Mouse (Mus musculus) heart, embryonic 16.5 days (tissue): ENCODE data around the gene Adk. TPM values are rescaled to one million over a fixed set of nuclear protein-coding genes. Genes with fewer than 3 reads are reported as not detected.
A peak's percentile ranks its signal among the peaks of the same experiment; 100 is the strongest.

Source experiments
- ATAC-seq: fragments of 200-750 bp; cut with Nextera tagmentation; replicated peaks from 2 replicates; pipeline ENCODE4 v1.8.0; 2017; ENCODE audit warnings: moderate number of reproducible peaks; ENCODE audit not compliant: insufficient read depth, low FRiP score; ENCODE audit errors: extremely low read depth
- H3K27ac ChIP-seq: fragments of 300-500 bp; sonication (generic); 2 replicates; pipeline ENCODE4 v1.5.1; 2014; ENCODE audit warnings: mild to moderate bottlenecking, low read length, control low read depth, moderate library complexity
- H3K27me3 ChIP-seq: fragments of 300-500 bp; sonication (generic); 2 replicates; pipeline ENCODE4 v1.6.1; 2014; ENCODE audit warnings: low read length, mixed read lengths; ENCODE audit not compliant: control insufficient read depth, insufficient read depth
- H3K36me3 ChIP-seq: fragments of 300-500 bp; sonication (generic); 2 replicates; pipeline ENCODE4 v1.6.1; 2014; ENCODE audit not compliant: control insufficient read depth, insufficient read depth
- H3K4me1 ChIP-seq: fragments of 300-500 bp; sonication (generic); 2 replicates; pipeline ENCODE4 v1.6.1; 2014; ENCODE audit warnings: low read length, mixed read lengths; ENCODE audit not compliant: control insufficient read depth, insufficient read depth
- H3K4me2 ChIP-seq: fragments of 300-500 bp; sonication (generic); 2 replicates; pipeline ENCODE4 v1.6.1; 2014; ENCODE audit warnings: low read depth, mild to moderate bottlenecking, control low read depth, low read length
- H3K4me3 ChIP-seq: fragments of 300-500 bp; sonication (generic); 2 replicates; pipeline ENCODE4 v1.5.1; 2014; ENCODE audit warnings: mild to moderate bottlenecking, control low read depth, low read length
- H3K9ac ChIP-seq: fragments of 300-500 bp; sonication (generic); 2 replicates; pipeline ENCODE4 v1.6.1; 2014; ENCODE audit warnings: low read length, control low read depth
- H3K9me3 ChIP-seq: fragments of 300-500 bp; sonication (generic); replicated peaks from 2 replicates; pipeline ENCODE4 v1.6.1; 2016; ENCODE audit warnings: low read length; ENCODE audit not compliant: control insufficient read depth
- WGBS: fragments of 180-500 bp; shearing (Covaris S2); extraction: QIAGEN DNeasy Blood & Tissue Kit; methylation state at CpG from one replicate; pipeline ENCODE4 v1.1.7; 2014; 5-methylcytosine and 5-hydroxymethylcytosine counted together
- polyA plus RNA-seq: library from polyadenylated mRNA; unstranded; fragments of >200 nt; fragmentation: Nextera tagmentation; extraction: Ambion mirVana; gene quantifications from 2 replicates; pipeline ENCODE4 v1.2.1, GENCODE M21; 2015

Adk gene
- polyA plus RNA-seq, 1 experiment from 2014 or later: 222 TPM

GRCm38 (mm10) chr14:21286274-21286673 is 233.9 kb downstream of the Adk start:
- H3K36me3 ChIP-seq: no peaks in the 10 kb centered on the region
- no peak overlapping the region for H3K4me2 ChIP-seq
- H3K4me1 ChIP-seq: peaks cover 12% of the 10 kb centered on the region
- no peaks in the 10 kb centered on the region for H3K9me3 ChIP-seq
- no peak overlapping the region for H3K27ac ChIP-seq
- no peak overlapping the region for H3K9ac ChIP-seq
- no peak overlapping the region for H3K4me3 ChIP-seq
- ATAC-seq: no peak
- WGBS: 55% methylated on average over 7 of the region's 7 CpGs
- no peaks in the 10 kb centered on the region for H3K27me3 ChIP-seq

DNA sequence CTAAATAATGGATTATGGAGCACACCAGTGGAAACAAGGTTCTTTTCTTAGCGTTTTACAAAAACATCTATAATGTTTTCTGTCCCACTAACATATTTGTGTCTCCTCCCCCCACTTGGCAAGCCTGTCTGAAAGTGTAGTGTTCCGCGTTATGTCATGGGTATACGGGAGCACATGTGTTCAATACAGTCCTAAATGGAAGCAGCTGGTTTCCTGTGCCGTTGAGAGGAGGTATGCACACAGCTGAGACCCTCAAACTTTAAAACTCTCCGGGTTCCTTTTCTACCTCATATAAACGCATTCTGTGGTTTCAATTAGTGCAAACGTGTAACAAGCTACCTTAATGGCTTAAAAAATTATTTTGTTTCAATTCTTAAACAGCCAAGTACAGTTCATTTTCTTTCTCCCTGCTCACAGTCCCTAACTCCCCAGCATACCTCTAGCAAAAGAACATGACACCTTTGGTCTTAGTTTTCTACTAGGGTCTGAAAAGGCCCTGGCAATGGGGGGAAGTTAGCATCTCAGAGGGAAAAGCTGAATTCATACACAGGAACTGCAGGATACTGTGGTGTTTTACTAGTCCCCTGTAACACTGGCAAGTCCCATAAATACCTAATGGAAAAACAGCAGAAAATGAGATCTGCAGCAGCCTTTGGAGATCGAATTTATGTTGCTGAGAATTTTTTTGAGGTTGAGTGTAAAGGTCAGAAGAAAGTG is 235.5 kb downstream of the Adk start:
- Histone ChIP-seq H3K9ac (no peak overlapping the region), H3K4me3 (no peak overlapping the region), H3K36me3 (no peaks in the 10 kb centered on the region), H3K27me3 (no peaks in the 10 kb centered on the region), H3K4me2 (no peak overlapping the region), H3K4me1 (peaks cover 12% of the 10 kb centered on the region), H3K9me3 (no peaks in the 10 kb centered on the region), H3K27ac (no peak overlapping the region)
- 70% methylated on average over 9 of the region's 9 CpGs for WGBS
- no peak for ATAC-seq

GRCm38 (mm10) chr14:21299743-21300142 is 247.4 kb downstream of the Adk start:
- Histone ChIP-seq H3K4me1 (peaks cover under 1% of the 10 kb centered on the region; the same call in 1 of the 2 replicates), H3K36me3 (no peaks in the 10 kb centered on the region), H3K4me2 (no peak overlapping the region), H3K27me3 (no peaks in the 10 kb centered on the region), H3K4me3 (no peak overlapping the region), H3K9me3 (no peaks in the 10 kb centered on the region), H3K9ac (no peak overlapping the region), H3K27ac (no peak overlapping the region)
- no peak for ATAC-seq
- 78% methylated on average over 4 of the region's 4 CpGs for WGBS

- no peaks in the 10 kb centered on the region for H3K9me3 ChIP-seq
- H3K9ac ChIP-seq: no peak overlapping the region
- H3K36me3 ChIP-seq: no peaks in the 10 kb centered on the region
- 84% methylated on average over 1 of the region's 1 CpGs for WGBS
- ATAC-seq: peak; percentile 55; the same call in 1 of the 2 replicates
- no peak overlapping the region for H3K4me2 ChIP-seq
- peak overlapping the region; percentile 40 for H3K27ac ChIP-seq
- H3K27me3 ChIP-seq: no peaks in the 10 kb centered on the region
- no peak overlapping the region for H3K4me3 ChIP-seq
- peaks cover 8% of the 10 kb centered on the region for H3K4me1 ChIP-seq
These were observed 252.4 kb downstream of the Adk start for GRCm38 (mm10) chr14:21304815-21305214.

DNA sequence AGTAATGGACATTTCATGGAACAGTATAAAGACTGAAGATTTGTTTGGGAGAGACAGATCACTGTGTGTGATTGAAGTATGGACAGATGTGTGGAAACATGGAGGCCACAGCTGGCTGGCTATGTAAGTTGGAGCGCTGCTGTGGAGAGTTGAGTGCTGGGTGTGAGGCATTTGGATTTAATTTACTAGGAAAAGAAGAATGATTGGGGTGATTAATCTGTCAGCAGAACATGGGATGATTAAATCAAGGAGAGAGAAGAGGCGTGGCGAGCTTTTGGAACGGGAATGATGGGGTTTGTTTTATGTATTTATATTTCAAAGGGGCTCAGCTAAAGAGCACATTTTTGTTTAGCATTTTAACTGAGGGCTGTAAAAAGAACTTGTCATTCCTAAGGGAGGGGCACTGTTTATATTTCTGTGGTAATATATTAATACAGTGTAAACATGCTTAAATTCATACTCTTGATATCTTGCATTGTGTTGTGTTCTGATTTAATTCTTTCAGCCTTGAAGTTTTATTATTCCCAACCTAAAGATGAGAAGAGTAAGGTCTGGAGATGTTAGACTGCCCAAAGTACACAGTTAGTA is 256.1 kb downstream of the Adk start:
- Histone ChIP-seq H3K9me3 (no peaks in the 10 kb centered on the region), H3K9ac (no peak overlapping the region), H3K27ac (no peak overlapping the region), H3K4me3 (no peak overlapping the region), H3K27me3 (no peaks in the 10 kb centered on the region), H3K36me3 (no peaks in the 10 kb centered on the region), H3K4me1 (peaks cover 13% of the 10 kb centered on the region), H3K4me2 (no peak overlapping the region)
- 85% methylated on average over 4 of the region's 4 CpGs for WGBS
- ATAC-seq: no peak

DNA sequence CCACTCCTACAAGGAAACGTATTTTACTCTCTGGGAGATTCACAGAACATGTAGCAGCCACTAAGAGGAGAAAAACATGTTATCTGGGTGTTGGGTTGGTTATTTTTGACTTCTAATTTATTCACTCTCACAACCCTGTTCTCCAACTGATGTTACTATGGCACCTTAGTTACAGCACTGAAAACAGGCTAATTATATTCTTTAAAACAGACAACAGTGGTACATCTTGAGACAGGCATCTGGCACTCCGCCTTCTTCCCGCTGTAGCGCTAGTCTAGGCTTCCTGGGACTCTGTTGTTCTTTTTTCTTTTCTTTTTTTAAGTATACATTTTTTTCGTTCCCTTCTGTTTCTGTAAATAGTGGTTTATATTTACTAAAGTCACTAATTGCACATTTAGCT is 258.2 kb downstream of the Adk start:
- H3K9me3 ChIP-seq: no peaks in the 10 kb centered on the region
- H3K4me1 ChIP-seq: peaks cover 20% of the 10 kb centered on the region
- H3K27me3 ChIP-seq: no peaks in the 10 kb centered on the region
- no peak overlapping the region for H3K4me3 ChIP-seq
- H3K4me2 ChIP-seq: no peak overlapping the region
- ATAC-seq: no peak
- no peaks in the 10 kb centered on the region for H3K36me3 ChIP-seq
- WGBS: 86% methylated on average over 5 of the region's 5 CpGs
- H3K9ac ChIP-seq: no peak overlapping the region
- no peak overlapping the region for H3K27ac ChIP-seq

DNA sequence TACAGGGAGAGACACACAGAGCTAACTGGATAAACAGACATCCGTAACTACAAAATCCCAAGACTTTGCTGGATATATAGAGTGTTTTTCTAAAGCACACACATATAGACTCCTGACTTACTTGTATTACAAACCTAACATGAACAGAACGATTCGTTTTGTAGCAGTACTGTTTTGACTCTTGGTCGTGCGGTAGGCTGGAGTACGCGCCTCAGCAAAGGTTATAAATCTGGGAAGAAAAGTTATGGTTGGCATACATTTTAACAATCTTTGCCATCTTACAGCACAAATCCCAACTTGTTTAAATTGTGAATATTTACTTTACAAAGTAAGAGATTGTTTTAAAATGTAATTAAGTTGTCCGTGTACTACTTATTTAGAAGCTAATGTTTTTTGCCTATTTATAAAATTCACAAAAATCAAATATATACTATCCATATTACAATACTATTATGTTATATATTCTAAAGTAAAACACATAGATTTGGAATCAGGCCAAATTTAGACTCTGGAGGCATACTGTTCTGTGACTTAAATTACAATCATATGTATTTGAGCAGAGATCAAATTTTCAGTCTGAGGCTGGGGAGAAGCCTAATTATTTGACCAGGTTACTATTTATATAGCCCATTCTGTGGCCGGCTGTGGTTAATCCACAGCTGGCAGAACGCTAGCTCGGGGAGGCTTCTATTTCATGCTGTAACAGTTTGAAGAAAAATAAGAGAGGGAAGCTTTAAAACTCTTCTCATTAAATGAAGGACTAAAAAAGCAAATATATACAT is 261.4 kb downstream of the Adk start:
- H3K9me3 ChIP-seq: no peaks in the 10 kb centered on the region
- no peak overlapping the region; the same call in 1 of the 2 replicates for H3K4me2 ChIP-seq
- no peak overlapping the region for H3K4me3 ChIP-seq
- H3K27me3 ChIP-seq: no peaks in the 10 kb centered on the region
- 80% methylated on average over 11 of the region's 11 CpGs for WGBS
- no peaks in the 10 kb centered on the region for H3K36me3 ChIP-seq
- H3K9ac ChIP-seq: no peak overlapping the region
- peaks cover 16% of the 10 kb centered on the region for H3K4me1 ChIP-seq
- ATAC-seq: no peak
- H3K27ac ChIP-seq: peak overlapping the region; percentile 55

GRCm38 (mm10) chr14:21314466-21314865 is 262.1 kb downstream of the Adk start:
- H3K27ac ChIP-seq: no peak overlapping the region; the same call in 1 of the 2 replicates

DNA sequence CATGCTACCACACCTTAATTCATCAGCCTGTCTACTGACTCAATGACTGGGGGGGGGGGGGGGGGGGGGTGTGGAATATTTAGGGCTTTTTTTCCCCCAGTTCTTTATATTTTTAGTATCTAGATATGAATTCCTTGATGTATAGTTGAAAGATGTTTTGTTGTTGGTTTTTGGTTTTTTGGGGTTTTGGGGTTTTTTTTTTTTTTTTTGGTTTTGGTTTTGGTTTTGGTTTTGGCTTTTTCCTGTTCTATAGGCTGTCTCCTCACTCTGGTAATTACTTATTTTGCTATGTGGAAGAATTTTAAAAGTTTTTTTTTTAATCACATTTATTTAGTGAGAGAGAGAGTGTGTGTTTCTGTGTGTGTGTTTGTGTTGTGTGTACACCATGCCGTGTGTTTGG is 282.5 kb downstream of the Adk start:
- no peak overlapping the region for H3K27ac ChIP-seq
- no peak for ATAC-seq
- no peak overlapping the region for H3K4me3 ChIP-seq
- no peaks in the 10 kb centered on the region for H3K9me3 ChIP-seq
- H3K27me3 ChIP-seq: no peaks in the 10 kb centered on the region
- peaks cover 16% of the 10 kb centered on the region for H3K4me1 ChIP-seq
- H3K36me3 ChIP-seq: no peaks in the 10 kb centered on the region; the same call in 1 of the 2 replicates
- no peak overlapping the region for H3K4me2 ChIP-seq
- no peak overlapping the region for H3K9ac ChIP-seq
- 83% methylated on average over 1 of the region's 1 CpGs for WGBS

More at GRCm38 (mm10) chr14:21314466-21314865, 262.1 kb downstream of the Adk start:
- Histone ChIP-seq H3K4me2 (no peak overlapping the region; the same call in 1 of the 2 replicates), H3K9ac (no peak overlapping the region), H3K4me1 (peaks cover 16% of the 10 kb centered on the region), H3K4me3 (no peak overlapping the region), H3K27me3 (no peaks in the 10 kb centered on the region), H3K9me3 (no peaks in the 10 kb centered on the region), H3K36me3 (peaks cover 4% of the 10 kb centered on the region; the same call in 1 of the 2 replicates)
- 64% methylated on average over 3 of the region's 3 CpGs for WGBS
- no peak for ATAC-seq
